Mouse (Mus musculus) embryo, embryonic 10.5 days (tissue): ENCODE data around the gene B4gat1.
"Not testable (repeated sequence)": the region's sequence is repeated elsewhere in the genome, so short reads cannot be mapped to it uniquely, and the experiment has no call there.

Experiments used
- DNase-seq: peaks from one replicate; pipeline ENCODE4 v3.0.0-alpha.2; 2015; ENCODE audit warnings: low spot score

B4gat1 gene

GRCm38 (mm10) chr19:5038709-5039156 lies at the start of gene B4gat1, which contains the start of gene AC124502.3:
Gene B4gat1, plus strand, starts transcription at chr19:5038826.
Gene AC124502.3, plus strand, starts transcription at chr19:5038891.
- peak; percentile 95 for DNase-seq

GRCm38 (mm10) chr19:4989013-4989412 lies 49.6 kb upstream of the B4gat1 start:
- peak; percentile 95 for DNase-seq

- DNase-seq = no peak
Measured at GRCm38 (mm10) chr19:4989434-4990255, 49.0 kb upstream of the B4gat1 start.

GRCm38 (mm10) chr19:4990256-4990625 lies 48.4 kb upstream of the B4gat1 start, which contains the start of gene Npas4:
Gene Npas4, minus strand, starts transcription at chr19:4990316.
- DNase-seq = no peak

- no peak for DNase-seq
Measured at GRCm38 (mm10) chr19:4990716-4991115, 47.9 kb upstream of the B4gat1 start.

GRCm38 (mm10) chr19:4992371-4992770 lies 46.3 kb upstream of the B4gat1 start:
- DNase-seq = peak; percentile 60

- no peak for DNase-seq
Measured at GRCm38 (mm10) chr19:4992904-4993303, 45.7 kb upstream of the B4gat1 start.

- no peak for DNase-seq
Measured at GRCm38 (mm10) chr19:4994043-4994442, 44.6 kb upstream of the B4gat1 start.

- no peak for DNase-seq
Measured at GRCm38 (mm10) chr19:4999445-5000140, 39.0 kb upstream of the B4gat1 start.

GRCm38 (mm10) chr19:5001666-5002406 lies 36.8 kb upstream of the B4gat1 start:
- DNase-seq = peak; percentile 92

- DNase-seq = not testable (repeated sequence)
Measured at GRCm38 (mm10) chr19:5003644-5004043, 35.0 kb upstream of the B4gat1 start.

GRCm38 (mm10) chr19:5004925-5005324 lies 33.7 kb upstream of the B4gat1 start:
- DNase-seq = no peak

GRCm38 (mm10) chr19:5013138-5013537 lies 25.5 kb upstream of the B4gat1 start:
- DNase-seq = no peak

GRCm38 (mm10) chr19:5014961-5015398 lies 23.6 kb upstream of the B4gat1 start:
- DNase-seq = peak; percentile 74

- DNase-seq = peak; percentile 33
Measured at GRCm38 (mm10) chr19:5016221-5016742, 22.3 kb upstream of the B4gat1 start.

- peak; percentile 86 for DNase-seq
Measured at GRCm38 (mm10) chr19:5016782-5017181, 21.8 kb upstream of the B4gat1 start.

- no peak for DNase-seq
Measured at GRCm38 (mm10) chr19:5017611-5018010, 21.0 kb upstream of the B4gat1 start.

GRCm38 (mm10) chr19:5018191-5018590 lies 20.4 kb upstream of the B4gat1 start:
- no peak for DNase-seq

GRCm38 (mm10) chr19:5021416-5021815 lies 17.2 kb upstream of the B4gat1 start:
- DNase-seq = no peak

- peak; percentile 98 for DNase-seq
Measured at GRCm38 (mm10) chr19:5023621-5024479, 14.8 kb upstream of the B4gat1 start, which contains the start of gene Slc29a2. Gene Slc29a2, plus strand, starts transcription at chr19:5023860.

- no peak for DNase-seq
Measured at GRCm38 (mm10) chr19:5026111-5026510, 12.5 kb upstream of the B4gat1 start.
